Mouse (Mus musculus) CD4-positive, CD25-positive, alpha-beta regulatory T cell, adult 2 months (primary cell): Measurements from ENCODE around the gene Dctd.

ENCODE experiments used
- DNase-seq: peaks from one replicate; pipeline ENCODE4 v3.0.0-alpha.2; 2012; ENCODE audit warnings: low read depth, low spot score

Gene Dctd

GRCm38 (mm10) chr8:48098792-48099191 is at the start of gene Dctd:
Gene Dctd, plus strand, starts transcription at chr8:48099092.
- no peak for DNase-seq

- no peak for DNase-seq
Measured at GRCm38 (mm10) chr8:48053611-48054010, 45.3 kb upstream of the Dctd start.

GRCm38 (mm10) chr8:48063526-48064072 is 35.3 kb upstream of the Dctd start:
- no peak for DNase-seq

- no peak for DNase-seq
Measured at GRCm38 (mm10) chr8:48074149-48074548, 24.7 kb upstream of the Dctd start.

GRCm38 (mm10) chr8:48082343-48082742 is 16.5 kb upstream of the Dctd start:
- DNase-seq, result no peak

- DNase-seq, result no peak
Measured at GRCm38 (mm10) chr8:48090661-48091060, 8.2 kb upstream of the Dctd start.

GRCm38 (mm10) chr8:48095378-48095777 is 3.5 kb upstream of the Dctd start:
- no peak for DNase-seq

GRCm38 (mm10) chr8:48097131-48097794 is 1.6 kb upstream of the Dctd start:
- no peak for DNase-seq

GRCm38 (mm10) chr8:48098081-48098639 is 732 bp upstream of the Dctd start:
- no peak for DNase-seq

GRCm38 (mm10) chr8:48100100-48100787 is 1.4 kb downstream of the Dctd start:
- no peak for DNase-seq

- DNase-seq, result no peak
Measured at GRCm38 (mm10) chr8:48109373-48109855, 10.5 kb downstream of the Dctd start.

- DNase-seq, result peak; percentile 58
Measured at GRCm38 (mm10) chr8:48109856-48110780, 11.2 kb downstream of the Dctd start.

GRCm38 (mm10) chr8:48114591-48114990 is 15.7 kb downstream of the Dctd start:
- DNase-seq, result no peak

GRCm38 (mm10) chr8:48122991-48123390 is 24.1 kb downstream of the Dctd start:
- no peak for DNase-seq

GRCm38 (mm10) chr8:48124857-48125256 is 26.0 kb downstream of the Dctd start:
- DNase-seq, result no peak

GRCm38 (mm10) chr8:48126954-48127353 is 28.1 kb downstream of the Dctd start:
- no peak for DNase-seq

- DNase-seq, result no peak
Measured at GRCm38 (mm10) chr8:48130266-48130665, 31.4 kb downstream of the Dctd start.

- no peak for DNase-seq
Measured at GRCm38 (mm10) chr8:48133321-48133720, 34.4 kb downstream of the Dctd start.

- no peak for DNase-seq
Measured at GRCm38 (mm10) chr8:48136804-48137650, 38.1 kb downstream of the Dctd start.

- DNase-seq, result no peak
Measured at GRCm38 (mm10) chr8:48137651-48137937, 38.7 kb downstream of the Dctd start.

- no peak for DNase-seq
Measured at GRCm38 (mm10) chr8:48141023-48141422, 42.1 kb downstream of the Dctd start.
